Mouse (Mus musculus): ENCODE data around the gene Clmp.
"Not testable (repeated sequence)": the region's sequence is repeated elsewhere in the genome, so short reads cannot be mapped to it uniquely, and the experiment has no call there.

Gene Clmp

GRCm38 (mm10) chr9:40804576-40804975 is 118.8 kb downstream of the Clmp start:
- not testable (repeated sequence) for DNase-seq

- DNase-seq, result peak; percentile 90
These were observed 119.5 kb downstream of the Clmp start for GRCm38 (mm10) chr9:40805263-40805662.

- peak; percentile 64 for DNase-seq
These were observed 120.9 kb downstream of the Clmp start for GRCm38 (mm10) chr9:40806440-40807288.

GRCm38 (mm10) chr9:40807289-40807920 is 121.6 kb downstream of the Clmp start:
- DNase-seq, result peak; percentile 38

- peak; percentile 42 for DNase-seq
These were observed 122.5 kb downstream of the Clmp start for GRCm38 (mm10) chr9:40808061-40808906.

GRCm38 (mm10) chr9:40808907-40809280 is 123.1 kb downstream of the Clmp start:
- DNase-seq, result no peak

- peak; percentile 66 for DNase-seq
These were observed 126.1 kb downstream of the Clmp start for GRCm38 (mm10) chr9:40811860-40812259.

- DNase-seq, result no peak
These were observed 128.3 kb downstream of the Clmp start for GRCm38 (mm10) chr9:40814060-40814459.

GRCm38 (mm10) chr9:40817325-40818028 is 131.7 kb downstream of the Clmp start:
- DNase-seq, result peak; percentile 39

GRCm38 (mm10) chr9:40825601-40826000 is 139.8 kb downstream of the Clmp start:
- no peak for DNase-seq

- DNase-seq, result no peak
These were observed 141.6 kb downstream of the Clmp start for GRCm38 (mm10) chr9:40827366-40827765.

GRCm38 (mm10) chr9:40834569-40834968 is 148.8 kb downstream of the Clmp start:
- peak; percentile 84 for DNase-seq

All from cerebellum, adult 9-10 months (tissue).